Comparison of ENCODE assay signal across 9 mouse cellular contexts in genomic region chr15:84120612-84121011, GRCm38 (mm10). TPM values are rescaled to one million over a fixed set of nuclear protein-coding genes. Genes with fewer than 3 reads are reported as not detected.
DNase-seq lines count a peak whose midpoint lies in the region; ATAC-seq and TF ChIP-seq lines count a peak whose summit lies in the region.
"Had no signal": no experiment of that assay in that cellular context is flagged by ENCODE, and none has a peak within 500 bp of the region (broad histone marks: within the 10 kb centered on the region; RNA-seq: fewer than 3 reads in every experiment).

No protein-coding gene starts in this region.

- H3K4me2 ChIP-seq in hindbrain, embryonic 11.5 days (replicated peaks; ENCODE audit: low read depth, low read length): no peak overlapping the region
- no peak overlapping the region for H3K4me2 ChIP-seq in hindbrain, embryonic 13.5 days

- H3K9ac ChIP-seq in hindbrain, embryonic 11.5 days (ENCODE audit: low read depth, low read length): no peak overlapping the region
- no peak overlapping the region for H3K9ac ChIP-seq in hindbrain, embryonic 13.5 days

- DNase-seq in hindbrain, embryonic 11.5 days (ENCODE audit: low spot score): peak; percentile 69
- no peak for DNase-seq in testis, postnatal 14 days (ENCODE audit: low spot score)
- DNase-seq in embryo, embryonic 10.5 days (ENCODE audit: low spot score): peak; percentile 70
- peak; percentile 19 for DNase-seq in skeletal muscle tissue, adult 2 months (ENCODE audit: low read depth, low spot score)
- no peak for DNase-seq in adipocyte (ENCODE audit: low spot score)

- peak; percentile 55; the same call in 1 of the 2 replicates for TF ChIP-seq CTCF in testis, adult 2 months (IDR thresholded peaks at IDR 0.05; ENCODE audit: control insufficient read depth, insufficient read depth, insufficient replicate concordance, low read depth, low read length)

- H3K9me3 ChIP-seq in hindbrain, embryonic 11.5 days (ENCODE audit: control insufficient read depth, low read length): no peaks in the 10 kb centered on the region
- H3K9me3 ChIP-seq in hindbrain, embryonic 13.5 days: no peaks in the 10 kb centered on the region; the same call in 1 of the 2 replicates

- H3K36me3 ChIP-seq in hindbrain, embryonic 11.5 days (ENCODE audit: control insufficient read depth, insufficient read depth, low read length): no peaks in the 10 kb centered on the region
- H3K36me3 ChIP-seq in hindbrain, embryonic 13.5 days: no peaks in the 10 kb centered on the region
- no peaks in the 10 kb centered on the region for H3K36me3 ChIP-seq in testis, adult 2 months (ENCODE audit: control insufficient read depth, insufficient read depth, low read length)

- ATAC-seq in hindbrain, embryonic 11.5 days (ENCODE audit: low FRiP score): no peak
- no peak for ATAC-seq in hindbrain, embryonic 13.5 days (ENCODE audit: low FRiP score)
- no peak for ATAC-seq in erythroid progenitor cell, adult 5-6 weeks (replicated peaks; ENCODE audit: low FRiP score, poor library complexity, severe bottlenecking)

- 36% methylated on average over 6 of the region's 6 CpGs for WGBS in hindbrain, embryonic 11.5 days
- 25% methylated on average over 6 of the region's 6 CpGs for WGBS in hindbrain, embryonic 13.5 days

- H3K4me3 ChIP-seq in hindbrain, embryonic 11.5 days (ENCODE audit: low read depth, low read length): no peak overlapping the region
- H3K4me3 ChIP-seq in hindbrain, embryonic 13.5 days: no peak overlapping the region
- H3K4me3 ChIP-seq in testis, adult 2 months (ENCODE audit: control insufficient read depth, low read depth, low read length): no peak overlapping the region

- H3K4me1 ChIP-seq in hindbrain, embryonic 11.5 days (replicated peaks; ENCODE audit: control insufficient read depth, insufficient read depth, low read length): no peaks in the 10 kb centered on the region
- H3K4me1 ChIP-seq in hindbrain, embryonic 13.5 days (replicated peaks): no peaks in the 10 kb centered on the region
- no peaks in the 10 kb centered on the region for H3K4me1 ChIP-seq in testis, adult 2 months (ENCODE audit: control insufficient read depth, insufficient read depth, low read length)

- TF ChIP-seq POLR2A in testis, adult 2 months (IDR thresholded peaks at IDR 0.05; ENCODE audit: control insufficient read depth, low read depth, low read length): no peak

- H3K27ac ChIP-seq in hindbrain, embryonic 11.5 days (ENCODE audit: low read depth, low read length): no peak overlapping the region
- no peak overlapping the region for H3K27ac ChIP-seq in hindbrain, embryonic 13.5 days
- no peak overlapping the region for H3K27ac ChIP-seq in testis, adult 2 months (ENCODE audit: control insufficient read depth, insufficient read depth, low read depth, low read length)

- H3K27me3 ChIP-seq in hindbrain, embryonic 11.5 days (ENCODE audit: control insufficient read depth, insufficient read depth, low read length): no peaks in the 10 kb centered on the region; the same call in 1 of the 2 replicates
- H3K27me3 ChIP-seq in hindbrain, embryonic 13.5 days: no peaks in the 10 kb centered on the region
- no peaks in the 10 kb centered on the region for H3K27me3 ChIP-seq in testis, adult 2 months (ENCODE audit: control insufficient read depth, insufficient read depth, low read length)

RNA-seq across cellular contexts. Expression of gene Pnpla5, which starts 2.4 kb away (rescaled TPM):
- polyA plus RNA-seq in hindbrain, embryonic 11.5 days (2014; fragmentation: Nextera tagmentation; extraction: Ambion mirVana): not detected in 2 replicates
- not detected in 2 replicates for polyA plus RNA-seq in hindbrain, embryonic 13.5 days (2015; fragmentation: Nextera tagmentation; extraction: Ambion mirVana)
- polyA plus RNA-seq in testis, adult 2 months (2012; rRNA removed): not detected in 2 replicates
- not detected in 2 replicates for total RNA-seq in erythroid progenitor cell, adult 5-6 weeks (2015; ENCODE audit: low replicate concordance)
- total RNA-seq in erythroid progenitor cell, adult 5-6 weeks (2017; ENCODE audit: low replicate concordance): not detected in 2 replicates
- polyA plus RNA-seq: intestine, embryonic 14.5 days had no signal

RNA-seq across cellular contexts. Expression of gene Sult4a1, which starts 15.1 kb away (rescaled TPM):
- 8.0 and 9.2 TPM in 2 replicates for polyA plus RNA-seq in hindbrain, embryonic 11.5 days (2014; fragmentation: Nextera tagmentation; extraction: Ambion mirVana)
- polyA plus RNA-seq in hindbrain, embryonic 13.5 days (2015; fragmentation: Nextera tagmentation; extraction: Ambion mirVana): 73.2 and 73.7 TPM in 2 replicates
- polyA plus RNA-seq in testis, adult 2 months (2012; rRNA removed): 5.6 and 6.4 TPM in 2 replicates
- not detected in 2 replicates for total RNA-seq in erythroid progenitor cell, adult 5-6 weeks (2015; ENCODE audit: low replicate concordance)
- total RNA-seq in erythroid progenitor cell, adult 5-6 weeks (2017; ENCODE audit: low replicate concordance): not detected in 2 replicates

RNA-seq across cellular contexts. Expression of gene Pnpla3, which starts 47.0 kb away (rescaled TPM):
- polyA plus RNA-seq in hindbrain, embryonic 11.5 days (2014; fragmentation: Nextera tagmentation; extraction: Ambion mirVana): 0.71 and 1.4 TPM in 2 replicates
- 3.9 and 5.0 TPM in 2 replicates for polyA plus RNA-seq in hindbrain, embryonic 13.5 days (2015; fragmentation: Nextera tagmentation; extraction: Ambion mirVana)
- 1.5 and 2.3 TPM in 2 replicates for polyA plus RNA-seq in testis, adult 2 months (2012; rRNA removed)
- total RNA-seq in erythroid progenitor cell, adult 5-6 weeks (2015; ENCODE audit: low replicate concordance): not detected in 2 replicates
- not detected in 2 replicates for total RNA-seq in erythroid progenitor cell, adult 5-6 weeks (2017; ENCODE audit: low replicate concordance)

RNA-seq across cellular contexts. Expression of gene Efcab6, which starts 55.4 kb away (rescaled TPM):
- 0.26 and 0.27 TPM in 2 replicates for polyA plus RNA-seq in hindbrain, embryonic 11.5 days (2014; fragmentation: Nextera tagmentation; extraction: Ambion mirVana)
- polyA plus RNA-seq in hindbrain, embryonic 13.5 days (2015; fragmentation: Nextera tagmentation; extraction: Ambion mirVana): 0.27 and 0.31 TPM in 2 replicates
- 215 and 237 TPM in 2 replicates for polyA plus RNA-seq in testis, adult 2 months (2012; rRNA removed)
- total RNA-seq in erythroid progenitor cell, adult 5-6 weeks (2015; ENCODE audit: low replicate concordance): not detected in 2 replicates
- total RNA-seq in erythroid progenitor cell, adult 5-6 weeks (2017; ENCODE audit: low replicate concordance): not detected in 2 replicates

Comparison
In these comparisons a context has a peak if more than half of its experiments do, and no peak if none do; other contexts are left out.
1. DNase-seq: peak in hindbrain, embryonic 11.5 days (single experiment), embryo, embryonic 10.5 days (single experiment) and skeletal muscle tissue, adult 2 months (single experiment); none in testis, postnatal 14 days (single experiment) and adipocyte (single experiment).